Mouse (Mus musculus): ENCODE results near the gene Taf3. TPM values are rescaled to one million over a fixed set of nuclear protein-coding genes. Genes with fewer than 3 reads are reported as not detected.

Taf3 gene
- total and polyA plus RNA-seq, 3 experiments, result 8.3 to 20.9 TPM; not detected in 1

- DNase-seq (ENCODE audit: low read depth, low spot score), result no peak
Observed at GRCm38 (mm10) chr2:9881051-9881591, 167.3 kb downstream of the Taf3 start, which contains the start of gene 4930412O13Rik. TSS of gene 4930412O13Rik (plus strand) at chr2:9881252.

DNA sequence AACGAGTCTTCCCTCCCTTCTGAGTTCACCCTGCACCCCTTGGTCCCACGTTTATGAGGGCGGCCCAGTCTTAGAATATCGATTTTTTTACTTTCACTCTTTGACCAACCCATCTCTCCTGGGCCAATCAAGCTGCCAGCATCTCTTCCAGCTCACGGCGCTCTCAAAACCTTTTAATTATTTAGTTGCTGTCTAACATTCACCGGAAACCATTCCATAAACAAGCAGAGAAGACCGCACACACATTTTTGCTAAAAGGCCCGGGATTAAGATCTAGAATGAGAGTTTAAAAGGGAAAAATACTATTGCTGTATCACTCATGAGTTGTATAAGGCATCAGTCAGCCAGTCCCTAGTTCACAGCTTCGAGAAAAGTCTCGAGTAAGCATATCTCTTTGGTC, 168.1 kb downstream of the Taf3 start:
- H3K9me3 ChIP-seq (replicated peaks; ENCODE audit: insufficient read depth, low read length), result no peaks in the 10 kb centered on the region
- no peak overlapping the region for H3K27ac ChIP-seq (ENCODE audit: control insufficient read depth, low read depth, low read length)
- no peak overlapping the region for H3K9ac ChIP-seq (ENCODE audit: control insufficient read depth, low read depth, low read length, poor library complexity, severe bottlenecking)
- H3K36me3 ChIP-seq (ENCODE audit: control insufficient read depth in 1 of 2, insufficient read depth in 2 of 2, low read length in 2 of 2), result no peaks in the 10 kb centered on the region
- no peaks in the 10 kb centered on the region; the same call in 1 of the 2 replicates for H3K79me2 ChIP-seq (ENCODE audit: control insufficient read depth, insufficient read depth, low read length, poor library complexity)
- H3K27me3 ChIP-seq (ENCODE audit: control insufficient read depth in 1 of 2, insufficient read depth in 2 of 2, low read length in 2 of 2), result no peaks in the 10 kb centered on the region
- H3K4me1 ChIP-seq (ENCODE audit: control insufficient read depth in 1 of 2, insufficient read depth in 2 of 2, low read length in 2 of 2), result no peaks in the 10 kb centered on the region; a peak in 1 of 4 replicates
- no peak for TF ChIP-seq POLR2A (IDR thresholded peaks at IDR 0.05; ENCODE audit: control insufficient read depth in 1 of 2, insufficient read depth in 1 of 2, low read depth in 1 of 2, low read length in 2 of 2, poor library complexity in 1 of 2)
- no peak for DNase-seq (ENCODE audit: low read depth, low spot score)
- peak overlapping the region; percentile 11 to 16; a peak in 1 of 4 replicates for H3K4me3 ChIP-seq (ENCODE audit: control insufficient read depth in 1 of 2, insufficient read depth in 1 of 2, low read depth in 2 of 2, low read length in 2 of 2)

More at GRCm38 (mm10) chr2:9881051-9881591, 167.3 kb downstream of the Taf3 start, which contains the start of gene 4930412O13Rik:
- Histone ChIP-seq H3K27ac (ENCODE audit: control insufficient read depth, low read depth, low read length) (no peak within 1 kb of the TSS), H3K4me1 (ENCODE audit: control insufficient read depth in 1 of 2, insufficient read depth in 2 of 2, low read length in 2 of 2) (no peaks in the 10 kb centered on the region; a peak in 1 of 4 replicates), H3K9me3 (replicated peaks; ENCODE audit: insufficient read depth, low read length) (no peaks in the 10 kb centered on the region), H3K4me3 (ENCODE audit: control insufficient read depth in 1 of 2, insufficient read depth in 1 of 2, low read depth in 2 of 2, low read length in 2 of 2) (peak within 1 kb of the TSS; percentile 11 to 16; a peak in 1 of 4 replicates), H3K36me3 (ENCODE audit: control insufficient read depth in 1 of 2, insufficient read depth in 2 of 2, low read length in 2 of 2) (no peaks in the 10 kb centered on the region), H3K27me3 (ENCODE audit: control insufficient read depth in 1 of 2, insufficient read depth in 2 of 2, low read length in 2 of 2) (no peaks in the 10 kb centered on the region), H3K9ac (ENCODE audit: control insufficient read depth, low read depth, low read length, poor library complexity, severe bottlenecking) (no peak within 1 kb of the TSS), H3K79me2 (ENCODE audit: control insufficient read depth, insufficient read depth, low read length, poor library complexity) (no peaks in the 10 kb centered on the region; the same call in 1 of the 2 replicates)
- TF ChIP-seq TCF12 (IDR thresholded peaks at IDR 0.05; ENCODE audit: low read depth, low read length), result no peak
- no peak for TF ChIP-seq ELF1 (IDR thresholded peaks at IDR 0.05; ENCODE audit: low read depth, low read length)
- TF ChIP-seq JUND (IDR thresholded peaks at IDR 0.05; ENCODE audit: low read depth, low read length), result no peak
- TF ChIP-seq TBP (IDR thresholded peaks at IDR 0.05; ENCODE audit: low read depth, low read length), result no peak
- no peak for TF ChIP-seq USF2 (IDR thresholded peaks at IDR 0.05; ENCODE audit: borderline replicate concordance in 1 of 2, insufficient read depth in 1 of 2, low read depth in 1 of 2, low read length in 2 of 2)
- TF ChIP-seq MEF2A (IDR thresholded peaks at IDR 0.05; ENCODE audit: extremely low read depth, insufficient replicate concordance, low read depth, low read length, poor library complexity, severe bottlenecking), result no peak
- TF ChIP-seq BHLHE40 (IDR thresholded peaks at IDR 0.05; ENCODE audit: borderline replicate concordance, low read depth, low read length), result no peak
- TF ChIP-seq POLR2AphosphoS2 (IDR thresholded peaks at IDR 0.05; ENCODE audit: low read length), result no peak
- no peak for TF ChIP-seq SIN3A (IDR thresholded peaks at IDR 0.05; ENCODE audit: low read length)
- no peak for TF ChIP-seq MYC (IDR thresholded peaks at IDR 0.05; ENCODE audit: low read depth, low read length)
- TF ChIP-seq GABPA (IDR thresholded peaks at IDR 0.05; ENCODE audit: low read depth, low read length), result no peak
- TF ChIP-seq MYB (IDR thresholded peaks at IDR 0.05; ENCODE audit: low read depth, low read length), result no peak
- TF ChIP-seq RAD21 (IDR thresholded peaks at IDR 0.05; ENCODE audit: low read depth, low read length), result no peak
- TF ChIP-seq NELFE (IDR thresholded peaks at IDR 0.05; ENCODE audit: low read depth, low read length), result no peak
- TF ChIP-seq UBTF (IDR thresholded peaks at IDR 0.05; ENCODE audit: borderline replicate concordance, insufficient read depth, low read depth, low read length), result no peak
- no peak for TF ChIP-seq ZNF384 (IDR thresholded peaks at IDR 0.05; ENCODE audit: low read depth, low read length)
- no peak for TF ChIP-seq TAL1 (IDR thresholded peaks at IDR 0.05; ENCODE audit: low read length)
- no peak for TF ChIP-seq ZMIZ1 (IDR thresholded peaks at IDR 0.05; ENCODE audit: low read depth, low read length)
- no peak for TF ChIP-seq POLR2AphosphoS5 (IDR thresholded peaks at IDR 0.05; ENCODE audit: borderline replicate concordance, low read depth, low read length)
- no peak for TF ChIP-seq CHD1 (IDR thresholded peaks at IDR 0.05; ENCODE audit: low read depth, low read length)

All from MEL (cell line).